Mouse (Mus musculus): ENCODE results near the gene Lmo2.

GRCm38 (mm10) chr2:103935691-103936435, 21.9 kb upstream of the Lmo2 start:
- TF ChIP-seq CTCF (conservative IDR thresholded peaks at IDR 0.05; ENCODE audit: low read length) (no peak), NANOG (IDR thresholded peaks at IDR 0.05; ENCODE audit: borderline replicate concordance, low read length) (no peak), POU5F1 (IDR thresholded peaks at IDR 0.05; ENCODE audit: borderline replicate concordance, low read length) (no peak)

Measured in E14TG2a.4 (cell line).